Mouse (Mus musculus): ENCODE data around the gene Slc28a3.

The Slc28a3 gene

DNA sequence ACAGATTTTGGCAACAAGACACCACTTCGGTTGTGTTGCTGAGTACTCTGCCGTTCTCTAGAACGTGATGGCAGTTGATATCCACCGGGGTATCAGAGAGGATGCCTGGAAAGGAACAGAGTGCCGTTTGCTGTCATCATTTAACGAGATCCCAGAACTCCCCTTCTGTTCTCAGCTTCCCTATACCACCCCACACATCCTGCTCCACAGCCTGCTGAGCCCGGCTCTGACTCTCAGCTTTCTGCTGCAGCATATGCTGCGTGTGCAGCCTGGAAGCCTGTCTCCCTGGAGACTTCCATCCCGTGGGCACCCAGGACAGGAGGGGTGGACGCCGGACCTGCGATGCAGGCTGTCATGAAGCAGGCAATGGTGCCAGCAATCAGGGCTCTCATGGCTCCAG is 52.5 kb downstream of the Slc28a3 start:
- no peak for DNase-seq

- no peak for DNase-seq
Observed at GRCm38 (mm10) chr13:58556018-58556417, 54.7 kb downstream of the Slc28a3 start.

DNA sequence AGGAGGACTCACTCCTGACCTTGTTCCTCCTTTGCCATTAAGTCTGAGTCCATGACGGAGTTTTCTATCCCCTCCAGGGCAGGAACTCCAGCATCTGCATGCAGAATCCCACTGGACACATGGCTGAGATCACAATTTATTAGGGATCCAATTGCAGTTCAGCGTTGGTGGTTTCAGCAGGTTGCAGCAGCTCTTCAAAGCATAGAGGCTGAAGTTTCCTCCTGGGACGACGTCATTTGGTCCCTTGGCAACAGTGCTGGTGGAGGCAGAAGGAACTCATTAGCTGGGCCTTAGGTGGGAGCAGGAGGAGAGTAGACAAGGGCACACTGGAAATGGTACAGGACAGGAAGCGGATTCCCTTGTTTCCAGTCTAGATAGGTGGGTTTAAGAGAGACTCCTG is 55.1 kb downstream of the Slc28a3 start:
- DNase-seq, result no peak

DNA sequence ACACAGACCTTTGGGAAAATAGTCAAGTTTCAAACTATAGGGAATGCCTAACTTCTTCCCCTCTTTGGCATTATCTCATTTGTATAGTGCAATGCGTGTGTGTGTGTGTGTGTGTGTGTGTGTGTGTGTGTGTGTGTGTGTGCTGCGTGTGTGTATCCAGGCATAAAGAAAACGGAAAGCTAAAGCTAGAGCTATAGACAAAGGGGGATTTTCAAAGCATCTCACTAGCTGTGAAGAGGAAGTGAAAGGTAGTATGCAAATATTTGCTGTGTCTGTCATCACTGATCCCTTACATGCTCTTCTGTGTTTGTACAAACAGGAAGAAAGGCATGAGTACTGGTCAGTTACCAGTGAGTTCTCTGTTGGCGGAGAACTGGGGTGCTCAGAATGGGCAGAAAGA is 58.8 kb downstream of the Slc28a3 start:
- DNase-seq, result no peak

- DNase-seq, result no peak
Observed at GRCm38 (mm10) chr13:58547570-58547969, 63.1 kb downstream of the Slc28a3 start.

DNA sequence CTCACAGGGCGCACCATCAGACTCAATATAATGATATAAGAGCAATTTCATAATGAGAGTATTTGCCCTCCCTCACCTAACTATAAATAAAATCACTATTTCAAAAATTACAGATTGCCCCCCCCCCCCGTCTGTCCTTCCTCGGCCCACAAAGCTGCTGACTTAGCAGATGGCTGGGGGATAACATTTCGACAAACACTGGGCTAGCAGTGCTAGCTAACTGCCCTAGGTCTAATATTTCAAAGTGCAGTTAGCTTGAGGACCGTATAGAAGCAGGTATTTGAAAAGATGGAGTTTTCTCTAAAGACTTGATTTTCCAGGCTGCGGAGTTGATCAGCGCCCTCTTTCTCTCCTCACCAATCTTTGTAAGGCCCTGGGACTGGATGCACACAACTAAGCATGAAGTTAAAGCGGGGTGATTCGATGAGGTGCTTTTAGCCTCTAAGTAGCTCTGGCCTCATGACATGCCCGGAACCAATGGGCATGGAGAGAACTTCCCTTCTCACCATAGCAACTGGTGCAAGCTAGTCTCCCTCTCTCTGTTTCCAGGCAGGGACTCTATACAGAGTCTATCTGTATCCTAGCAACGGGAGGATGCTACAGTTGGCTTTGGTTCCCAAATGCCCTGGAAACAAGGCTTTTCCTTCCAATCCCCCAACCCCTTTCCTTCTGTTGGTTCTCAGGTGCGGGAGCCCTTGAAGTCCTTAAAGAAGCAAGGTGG is 66.8 kb downstream of the Slc28a3 start:
- DNase-seq, result no peak

GRCm38 (mm10) chr13:58543066-58543465 is 67.6 kb downstream of the Slc28a3 start:
- DNase-seq, result peak; percentile 94

GRCm38 (mm10) chr13:58542601-58543041 is 68.1 kb downstream of the Slc28a3 start:
- no peak for DNase-seq

DNA sequence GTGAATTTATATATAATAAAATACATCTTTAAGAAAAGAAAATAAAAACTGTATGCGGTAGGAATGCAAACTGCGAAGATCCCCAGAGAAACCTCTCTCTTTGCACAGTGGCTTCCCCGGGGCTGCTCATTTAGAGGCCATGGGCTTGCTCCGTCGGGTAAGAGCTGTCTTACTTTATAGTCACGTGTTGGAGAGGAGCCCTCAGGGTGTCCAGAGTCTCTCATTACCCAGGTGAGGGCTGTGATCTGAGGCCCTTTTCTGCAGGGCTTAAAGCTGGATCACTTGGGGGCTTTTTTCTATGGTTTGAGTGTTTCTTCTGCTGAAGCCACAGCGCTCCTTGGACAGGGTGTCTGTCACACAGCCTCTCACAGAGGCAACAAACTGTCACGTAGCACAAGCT is 68.5 kb downstream of the Slc28a3 start:
- no peak for DNase-seq

DNA sequence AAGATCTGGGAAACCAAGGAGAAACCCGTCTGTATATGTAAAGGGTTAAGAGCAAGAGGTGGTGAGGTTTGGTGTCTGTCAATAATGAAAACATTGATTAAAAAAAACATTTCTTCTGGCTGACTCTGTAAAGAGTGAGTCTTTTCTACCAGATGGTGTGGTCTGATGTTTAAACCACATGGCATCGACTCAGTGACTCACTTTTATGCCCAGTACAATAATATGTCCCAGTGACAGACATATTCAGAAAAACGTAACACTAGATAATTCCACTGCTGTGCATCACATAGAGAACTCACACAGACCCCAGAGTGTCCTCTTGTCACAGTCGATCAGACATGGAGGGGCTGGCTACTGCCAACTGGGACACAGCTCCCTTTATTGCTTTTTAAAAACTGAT is 69.1 kb downstream of the Slc28a3 start:
- DNase-seq, result no peak

DNA sequence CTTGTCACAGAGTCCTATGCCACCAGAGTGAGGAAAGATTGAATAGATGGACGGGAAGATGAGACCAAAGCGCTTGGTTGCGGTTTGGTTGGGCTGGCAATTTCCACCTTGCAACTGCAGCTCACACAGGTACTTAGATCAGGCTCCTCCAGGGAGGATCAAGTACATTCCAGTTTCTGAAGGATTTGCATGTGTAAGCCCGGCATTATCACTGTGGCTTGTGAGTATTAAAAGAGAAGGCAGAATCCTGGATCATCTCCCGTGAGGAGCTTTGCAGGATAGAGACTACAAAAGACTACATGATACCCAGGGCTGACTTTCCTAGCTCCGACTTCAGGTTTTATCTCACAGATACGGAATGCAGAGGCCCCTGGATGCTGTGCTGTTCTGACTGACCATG is 71.7 kb downstream of the Slc28a3 start:
- no peak for DNase-seq

DNA sequence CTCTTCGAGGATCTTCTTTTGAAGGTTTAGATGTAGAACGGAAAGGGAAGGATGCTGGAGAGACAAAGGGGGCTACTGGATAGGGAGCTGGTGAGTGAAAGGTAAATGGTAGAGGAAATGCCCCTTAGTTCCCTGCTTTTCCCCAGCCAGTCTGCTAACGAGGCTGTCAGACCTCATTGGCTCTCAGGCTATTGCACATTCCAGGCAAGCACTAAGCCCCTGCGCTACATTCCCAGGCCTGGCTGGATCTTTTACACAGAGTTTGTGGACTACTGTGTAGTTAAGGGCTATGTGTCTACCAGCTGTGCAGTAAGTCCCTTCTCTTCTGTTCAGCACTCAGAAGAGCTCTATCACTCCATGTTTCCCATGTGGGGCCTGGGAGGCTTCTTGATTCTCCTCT is 72.3 kb downstream of the Slc28a3 start:
- DNase-seq, result no peak

DNA sequence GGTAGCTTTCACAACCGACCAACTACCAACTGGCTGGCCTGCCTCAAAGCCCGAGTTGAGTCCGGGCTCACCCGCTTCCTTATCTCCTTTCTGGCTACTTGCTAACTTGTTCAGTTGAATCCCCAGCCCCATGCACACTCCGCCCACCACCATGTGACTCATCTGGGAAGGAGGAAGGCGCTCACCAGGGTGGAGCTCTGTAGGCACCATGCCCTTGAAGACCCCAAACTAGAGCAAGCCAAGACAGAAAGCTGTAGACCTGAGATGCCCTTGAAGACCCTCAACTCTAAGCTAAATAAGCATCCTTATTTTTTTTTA is 72.8 kb downstream of the Slc28a3 start:
- DNase-seq, result peak; percentile 81

DNA sequence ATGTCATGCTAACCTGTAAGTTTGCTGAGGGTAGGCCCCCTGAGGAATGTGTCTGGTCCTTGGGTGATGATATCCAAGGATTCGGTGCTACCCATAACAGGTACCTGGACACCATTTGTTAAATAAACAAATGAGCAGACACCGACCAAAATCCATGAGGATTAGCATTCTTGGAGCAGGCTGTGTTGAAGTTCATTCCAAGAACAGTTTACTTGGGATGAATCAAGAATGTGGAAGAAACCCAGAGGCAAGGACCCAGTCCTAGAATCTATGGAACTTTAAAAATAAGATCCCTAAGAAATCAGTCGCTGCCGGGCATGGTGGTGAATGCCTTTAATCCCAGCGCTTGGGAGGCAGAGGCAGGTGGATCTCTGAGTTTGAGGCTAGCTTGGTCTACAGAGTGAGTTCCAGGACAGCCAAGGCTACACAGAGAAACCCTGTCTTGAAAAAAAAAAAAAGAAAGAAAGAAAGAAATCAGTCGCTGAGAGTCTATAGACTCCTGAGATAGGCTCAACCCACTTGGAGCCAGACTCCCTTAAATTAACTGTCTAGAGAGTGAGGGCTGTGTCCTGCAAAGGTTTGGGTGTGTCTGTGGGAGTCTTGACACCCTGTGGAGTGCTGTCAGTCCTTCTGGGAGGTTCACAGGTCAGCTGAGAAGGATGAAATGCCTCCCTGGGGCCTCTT is 73.3 kb downstream of the Slc28a3 start:
- no peak for DNase-seq

- no peak for DNase-seq
Observed at GRCm38 (mm10) chr13:58536466-58537231, 74.0 kb downstream of the Slc28a3 start.

- DNase-seq, result no peak
Observed at GRCm38 (mm10) chr13:58535321-58535720, 75.4 kb downstream of the Slc28a3 start.

DNA sequence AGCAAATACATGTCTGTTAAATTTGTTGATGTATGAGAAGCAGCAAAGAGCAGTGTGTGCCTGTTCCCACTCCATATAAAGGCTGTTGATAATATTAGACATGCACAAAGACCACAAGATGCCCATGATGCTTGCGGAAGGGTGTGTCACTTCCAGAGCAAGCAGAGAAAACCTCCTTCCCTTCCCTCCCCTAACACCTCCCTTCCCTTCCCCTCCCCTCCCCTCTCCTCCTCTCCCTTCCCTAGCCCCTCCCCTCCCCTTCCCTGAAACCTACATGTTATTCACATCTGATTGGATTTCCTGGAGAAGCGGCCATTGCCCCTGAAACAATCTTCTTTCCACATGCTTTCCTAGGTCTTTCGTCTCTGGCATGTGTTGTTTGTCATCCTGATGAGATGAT is 75.8 kb downstream of the Slc28a3 start:
- DNase-seq, result no peak

DNA sequence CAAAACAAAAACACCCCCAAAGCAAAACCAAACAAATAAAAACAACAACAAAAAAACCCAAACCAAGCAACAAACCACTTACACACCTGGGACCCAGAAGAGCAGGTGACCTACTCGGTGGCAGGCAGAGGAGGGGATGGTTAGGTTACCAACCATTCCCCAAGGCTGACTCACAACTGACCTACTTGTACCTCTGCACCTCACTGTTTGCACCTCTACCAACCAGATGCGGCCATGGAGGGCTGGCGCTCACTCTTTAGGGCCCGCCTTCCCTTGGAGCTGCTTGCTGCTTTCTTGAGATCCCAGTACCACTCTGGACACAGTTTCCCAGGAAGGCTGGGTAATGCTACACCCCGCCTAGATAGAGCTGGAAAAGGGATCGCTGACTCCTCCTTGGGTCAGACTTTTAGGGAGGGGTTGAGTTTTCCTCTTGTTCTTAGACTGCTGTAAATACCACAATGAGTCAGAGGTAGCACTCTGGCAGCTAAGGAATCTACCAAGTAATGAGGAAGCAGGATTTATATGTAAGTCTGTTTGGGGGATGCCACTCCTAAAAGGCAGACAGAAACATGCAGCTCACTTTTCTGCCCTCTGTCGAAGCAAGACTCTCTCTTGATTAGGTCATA is 76.3 kb downstream of the Slc28a3 start:
- DNase-seq, result peak; percentile 54

DNA sequence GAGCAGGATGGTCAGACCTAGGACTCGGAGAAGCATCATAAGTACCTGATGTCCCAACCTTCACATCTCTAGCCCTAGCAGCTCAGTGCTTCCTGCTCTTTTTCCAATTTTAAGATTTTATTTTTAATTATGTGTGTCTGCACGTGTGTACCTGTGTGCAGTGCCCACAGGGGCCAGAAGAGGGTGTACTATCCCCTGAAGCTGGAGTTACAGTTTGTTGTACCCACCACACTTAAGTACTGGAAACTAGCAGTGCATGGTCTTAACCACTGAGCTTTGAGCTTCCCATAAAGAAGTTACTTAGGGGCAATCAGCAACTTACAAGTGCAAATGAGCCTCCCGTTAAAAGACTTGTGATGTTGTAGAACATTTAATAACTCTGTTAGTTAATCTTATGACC is 86.1 kb downstream of the Slc28a3 start:
- no peak for DNase-seq

- no peak for DNase-seq
Observed at GRCm38 (mm10) chr13:58523761-58524117, 86.9 kb downstream of the Slc28a3 start.

DNA sequence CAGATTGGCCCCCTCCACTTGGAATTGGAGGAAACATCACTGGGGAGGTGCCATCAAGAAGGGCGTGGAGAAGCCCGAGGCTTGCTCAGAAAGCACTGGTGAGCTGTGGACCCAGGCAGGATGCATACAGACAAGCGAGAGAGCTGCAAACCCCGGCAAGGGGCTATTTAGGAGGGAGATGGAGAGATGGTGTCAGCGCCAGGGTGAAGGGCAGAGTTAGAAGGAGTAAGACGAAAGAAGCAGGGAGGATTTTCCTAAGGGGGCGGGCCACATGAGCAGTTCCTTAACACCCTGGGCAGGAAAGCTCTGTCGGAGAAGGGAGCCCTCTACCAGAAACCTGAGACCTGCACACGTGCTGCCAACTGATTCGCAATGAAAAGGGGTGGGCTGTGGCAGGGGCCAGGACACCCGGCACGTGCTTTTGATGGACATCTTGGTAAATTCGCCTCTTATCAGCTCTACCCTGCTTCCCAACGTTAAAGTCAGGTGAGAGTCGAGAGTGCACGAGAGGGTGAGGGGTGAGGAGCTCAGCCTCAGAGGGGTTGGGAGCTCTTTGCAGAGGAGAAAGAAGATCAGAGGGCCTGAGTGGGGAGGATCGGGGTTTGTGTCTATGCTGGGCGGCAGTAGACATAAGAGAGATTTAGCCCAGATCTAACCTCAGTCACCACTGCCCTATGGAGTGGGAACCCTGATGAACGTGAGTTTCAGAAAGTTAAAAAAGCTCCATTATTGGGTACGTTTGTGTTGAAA is 87.5 kb downstream of the Slc28a3 start:
- DNase-seq, result no peak

DNA sequence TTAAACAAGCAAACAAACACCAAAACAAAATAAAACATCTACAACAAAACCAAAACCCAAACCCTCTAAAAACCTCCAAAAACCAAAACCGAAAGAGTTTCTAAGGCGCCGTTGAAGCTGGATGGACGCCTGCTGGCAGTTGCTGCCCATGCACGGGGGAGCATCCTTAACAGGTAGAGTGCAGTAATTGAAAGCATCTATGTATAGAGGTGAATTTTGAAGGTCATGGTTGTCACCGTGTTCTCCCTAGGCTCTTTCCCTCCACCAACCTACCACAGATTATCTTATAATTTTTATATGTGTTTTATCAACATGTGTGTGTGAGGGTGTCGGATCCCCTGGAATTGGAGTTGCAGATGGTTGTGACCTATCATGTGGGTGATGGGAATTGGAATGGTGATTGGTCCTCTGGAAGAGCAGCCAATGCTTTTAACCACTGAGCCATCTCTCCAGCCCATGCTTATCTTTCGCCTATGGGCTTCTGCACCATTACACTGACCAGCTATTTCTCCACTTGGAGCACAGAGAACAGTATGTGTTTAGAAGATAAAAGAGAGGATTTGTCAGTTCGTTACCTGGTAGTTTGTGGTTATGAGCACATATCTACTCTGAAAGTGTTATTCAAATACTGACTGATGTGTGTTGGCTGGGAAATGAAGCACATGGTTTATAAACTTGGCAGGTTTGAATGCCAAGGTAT is 89.2 kb downstream of the Slc28a3 start:
- no peak for DNase-seq
